Comparison of ENCODE assay signal across 8 mouse cellular contexts in the genomic region with DNA sequence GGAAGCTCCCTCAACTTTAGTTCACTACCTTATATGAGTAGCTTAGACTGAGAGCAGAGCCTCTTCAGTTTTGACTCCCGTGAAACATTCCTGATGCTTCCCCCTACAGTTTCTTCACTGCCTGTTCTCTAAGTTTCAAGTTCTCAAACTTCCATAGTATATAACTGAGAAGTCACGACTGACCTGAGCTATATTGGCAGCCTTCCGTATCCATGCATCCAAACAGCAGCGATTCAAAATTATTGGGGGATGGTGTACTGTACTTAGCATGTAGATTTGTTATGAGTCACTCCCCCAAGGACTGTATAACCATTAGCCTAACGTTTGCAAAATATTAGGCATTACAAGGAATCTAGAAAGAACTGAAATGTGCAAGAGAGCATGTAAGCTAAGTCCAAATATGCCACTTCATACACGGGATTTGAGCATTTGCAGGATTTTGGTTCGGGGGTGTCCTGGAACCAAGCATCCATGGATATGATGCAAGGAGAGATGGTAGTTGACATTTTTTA. TPM values are rescaled to one million over a fixed set of nuclear protein-coding genes. Genes with fewer than 3 reads are reported as not detected.
DNase-seq lines count a peak whose midpoint lies in the region; ATAC-seq lines count a peak whose summit lies in the region.

No protein-coding gene starts in this region.

- H3K4me3 ChIP-seq in kidney, embryonic 16.5 days (ENCODE audit: low read length), result 0 out of 2 replicates have a peak overlapping the region, but pooled peaks have one; percentile 6
- H3K4me3 ChIP-seq in embryonic facial prominence, embryonic 12.5 days, result 0 out of 2 replicates have a peak overlapping the region, but pooled peaks have one; percentile 66
- peak overlapping the region; percentile 85; the same call in 1 of the 2 replicates for H3K4me3 ChIP-seq in hindbrain, embryonic 15.5 days
- peak overlapping the region; percentile 86; the same call in 1 of the 2 replicates for H3K4me3 ChIP-seq in midbrain, embryonic 16.5 days (ENCODE audit: low read depth, low read length)

- H3K27me3 ChIP-seq in kidney, embryonic 16.5 days (ENCODE audit: insufficient read depth, low read length), result no peaks in the 10 kb centered on the region
- H3K27me3 ChIP-seq in embryonic facial prominence, embryonic 12.5 days, result no peaks in the 10 kb centered on the region
- no peaks in the 10 kb centered on the region for H3K27me3 ChIP-seq in hindbrain, embryonic 15.5 days
- H3K27me3 ChIP-seq in midbrain, embryonic 16.5 days (ENCODE audit: control insufficient read depth, insufficient read depth, low read depth, low read length), result no peaks in the 10 kb centered on the region

- no peak overlapping the region for H3K27ac ChIP-seq in kidney, embryonic 16.5 days (ENCODE audit: low read length)
- no peak overlapping the region for H3K27ac ChIP-seq in embryonic facial prominence, embryonic 12.5 days
- H3K27ac ChIP-seq in hindbrain, embryonic 15.5 days (replicated peaks), result peak overlapping the region; percentile 99
- peak overlapping the region; percentile 98; the same call in 1 of the 2 replicates for H3K27ac ChIP-seq in midbrain, embryonic 16.5 days (ENCODE audit: low read length)

- intact Hi-C loops in left cerebral cortex, postnatal 36 days (cut with DNase I), result loop anchor here (2.0 to 5.0 kb wide), 4 partner anchors 41 to 339 kb away; a partner anchor contains a TSS

- peak overlapping the region; percentile 78 for H3K4me2 ChIP-seq in kidney, embryonic 16.5 days (replicated peaks; ENCODE audit: low read depth, low read length)
- peak overlapping the region; percentile 61 for H3K4me2 ChIP-seq in embryonic facial prominence, embryonic 12.5 days (replicated peaks)
- peak overlapping the region; percentile 59 for H3K4me2 ChIP-seq in hindbrain, embryonic 15.5 days
- peak overlapping the region; percentile 62 for H3K4me2 ChIP-seq in midbrain, embryonic 16.5 days (ENCODE audit: low read length)

- no peaks in the 10 kb centered on the region for H3K9me3 ChIP-seq in kidney, embryonic 16.5 days (ENCODE audit: low read length)
- no peaks in the 10 kb centered on the region for H3K9me3 ChIP-seq in embryonic facial prominence, embryonic 12.5 days
- no peaks in the 10 kb centered on the region for H3K9me3 ChIP-seq in hindbrain, embryonic 15.5 days
- H3K9me3 ChIP-seq in midbrain, embryonic 16.5 days (replicated peaks; ENCODE audit: control insufficient read depth, low read length, poor library complexity, severe bottlenecking), result no peaks in the 10 kb centered on the region

- no peak for ATAC-seq in kidney, embryonic 16.5 days (ENCODE audit: low FRiP score, low TSS enrichment)
- ATAC-seq in embryonic facial prominence, embryonic 12.5 days (ENCODE audit: insufficient number of reproducible peaks, insufficient read depth, low FRiP score, low TSS enrichment), result no peak
- no peak for ATAC-seq in hindbrain, embryonic 15.5 days (ENCODE audit: low FRiP score, low read depth)
- ATAC-seq in midbrain, embryonic 16.5 days, result no peak
- ATAC-seq in frontal cortex, adult (ENCODE audit: low TSS enrichment), result no peak

- H3K4me1 ChIP-seq in kidney, embryonic 16.5 days (ENCODE audit: insufficient read depth, low read length), result peaks cover 17% of the 10 kb centered on the region
- peaks cover 7% of the 10 kb centered on the region; the same call in 1 of the 2 replicates for H3K4me1 ChIP-seq in embryonic facial prominence, embryonic 12.5 days
- H3K4me1 ChIP-seq in hindbrain, embryonic 15.5 days (replicated peaks), result peaks cover 25% of the 10 kb centered on the region
- H3K4me1 ChIP-seq in midbrain, embryonic 16.5 days (ENCODE audit: control insufficient read depth, insufficient read depth, low read length), result peaks cover 27% of the 10 kb centered on the region

- WGBS in kidney, embryonic 16.5 days, result 74% methylated on average over 7 of the region's 7 CpGs
- WGBS in embryonic facial prominence, embryonic 12.5 days, result 76% methylated on average over 7 of the region's 7 CpGs
- 73% methylated on average over 7 of the region's 7 CpGs for WGBS in hindbrain, embryonic 15.5 days
- WGBS in midbrain, embryonic 16.5 days, result 70% methylated on average over 7 of the region's 7 CpGs

- no peak overlapping the region for H3K9ac ChIP-seq in kidney, embryonic 16.5 days (replicated peaks; ENCODE audit: low read length)
- no peak overlapping the region for H3K9ac ChIP-seq in embryonic facial prominence, embryonic 12.5 days
- peak overlapping the region; percentile 73; the same call in 1 of the 2 replicates for H3K9ac ChIP-seq in hindbrain, embryonic 15.5 days
- peak overlapping the region; percentile 85 for H3K9ac ChIP-seq in midbrain, embryonic 16.5 days (ENCODE audit: low read depth, low read length)

- H3K36me3 ChIP-seq in kidney, embryonic 16.5 days (ENCODE audit: insufficient read depth, low read length), result no peaks in the 10 kb centered on the region
- H3K36me3 ChIP-seq in embryonic facial prominence, embryonic 12.5 days, result 0 out of 2 replicates have a peak, but pooled peaks cover 4% of the 10 kb centered on the region
- no peaks in the 10 kb centered on the region for H3K36me3 ChIP-seq in hindbrain, embryonic 15.5 days
- H3K36me3 ChIP-seq in midbrain, embryonic 16.5 days (ENCODE audit: control insufficient read depth, insufficient read depth, low read length), result no peaks in the 10 kb centered on the region

- no peak for DNase-seq in kidney, postnatal 4 days
- no peak for DNase-seq in adrenal gland, postnatal 4 days (ENCODE audit: low spot score in 2 of 2)
- no peak for DNase-seq in left cerebral cortex, postnatal 36 days (ENCODE audit: low spot score in 2 of 2)

RNA-seq across cellular contexts. Expression of a gene that starts 2.0 kb away (rescaled TPM):
- polyA plus RNA-seq in kidney, embryonic 16.5 days (2015; fragmentation: Nextera tagmentation; extraction: Ambion mirVana), result 5.9 and 7.3 TPM in 2 replicates
- polyA plus RNA-seq in embryonic facial prominence, embryonic 12.5 days (2016; fragmentation: Nextera tagmentation; extraction: Ambion mirVana), result 17.6 and 19.2 TPM in 2 replicates
- polyA plus RNA-seq in hindbrain, embryonic 15.5 days (2015; fragmentation: Nextera tagmentation; extraction: Ambion mirVana), result 24.6 and 25.7 TPM in 2 replicates
- 17.2 and 22.0 TPM in 2 replicates for polyA plus RNA-seq in midbrain, embryonic 16.5 days (2015; fragmentation: Nextera tagmentation; extraction: Ambion mirVana)
- total RNA-seq in adrenal gland, postnatal 4 days (2021), result 10 to 100 TPM; 24.3 to 28.5 TPM
- 10 to 100 TPM; 91.3 to 93.9 TPM for total RNA-seq in left cerebral cortex, postnatal 36 days (2021)

Comparison
In these comparisons a context has a peak if more than half of its experiments do, and no peak if none do; other contexts are left out.
1. H3K27ac ChIP-seq: peak in hindbrain, embryonic 15.5 days (single experiment) and midbrain, embryonic 16.5 days (single experiment); none in kidney, embryonic 16.5 days (single experiment) and embryonic facial prominence, embryonic 12.5 days (single experiment).
2. H3K4me3 ChIP-seq: peak in every context shown above with its lines; median percentile 86 in midbrain, embryonic 16.5 days; 85 in hindbrain, embryonic 15.5 days; 66 in embryonic facial prominence, embryonic 12.5 days; 6 in kidney, embryonic 16.5 days.
3. H3K9ac ChIP-seq: peak in hindbrain, embryonic 15.5 days (single experiment) and midbrain, embryonic 16.5 days (single experiment); none in kidney, embryonic 16.5 days (single experiment) and embryonic facial prominence, embryonic 12.5 days (single experiment).
4. Peak in every context shown above with its lines, with median percentiles within 50 percentile points of each other: H3K4me2 ChIP-seq.